Mouse (Mus musculus): Measurements from ENCODE around the gene Fam173b. TPM values are rescaled to one million over a fixed set of nuclear protein-coding genes. Genes with fewer than 3 reads are reported as not detected.

Fam173b gene
- 13.7 and 16.6 TPM in 2 replicates for polyA plus RNA-seq (2014; fragmentation: Nextera tagmentation; extraction: Ambion mirVana)

GRCm38 (mm10) chr15:31601646-31602374 is at the start of gene Fam173b, which contains the start of gene Cct5:
Gene Fam173b, plus strand, starts transcription at chr15:31601852.
Gene Cct5, minus strand, starts transcription at chr15:31601804.
- H3K36me3 ChIP-seq (ENCODE audit: control insufficient read depth, insufficient read depth, low read length): peaks cover 13% of the 10 kb centered on the region
- peaks cover 8 to 30% of the 10 kb centered on the region in 2 experiments for H3K4me1 ChIP-seq (ENCODE audit: control insufficient read depth in 2 of 2, insufficient read depth in 2 of 2, low read length in 2 of 2)
- peak within 1 kb of the TSS; percentile 93 for H3K9ac ChIP-seq (ENCODE audit: low read length)
- H3K4me2 ChIP-seq (ENCODE audit: low read length): peak within 1 kb of the TSS; percentile 80
- no peaks in the 10 kb centered on the region for H3K27me3 ChIP-seq (ENCODE audit: control insufficient read depth, insufficient read depth, low read length)
- WGBS: under 1% methylated on average over 63 of the region's 63 CpGs
- H3K27ac ChIP-seq (replicated peaks in 1 of 2; ENCODE audit: control insufficient read depth in 1 of 2, insufficient read depth in 1 of 2, low read depth in 2 of 2, low read length in 2 of 2): peak within 1 kb of the TSS; percentile 87 to 97
- H3K9me3 ChIP-seq (ENCODE audit: control insufficient read depth, low read length): no peaks in the 10 kb centered on the region
- peak; percentile 87 for ATAC-seq (ENCODE audit: insufficient number of reproducible peaks, insufficient read depth, low FRiP score, low read depth)
- H3K4me3 ChIP-seq (ENCODE audit: control insufficient read depth in 1 of 2, insufficient read depth in 1 of 2, low read depth in 1 of 2, low read length in 2 of 2): peak within 1 kb of the TSS; percentile 84 to 99

GRCm38 (mm10) chr15:31554855-31555254 is 46.8 kb upstream of the Fam173b start:
- no peak for ATAC-seq (ENCODE audit: insufficient number of reproducible peaks, insufficient read depth, low FRiP score, low read depth)
- Histone ChIP-seq H3K27me3 (ENCODE audit: control insufficient read depth, insufficient read depth, low read length) (no peaks in the 10 kb centered on the region), H3K9ac (ENCODE audit: low read length) (no peak overlapping the region), H3K4me3 (ENCODE audit: control insufficient read depth in 1 of 2, insufficient read depth in 1 of 2, low read depth in 1 of 2, low read length in 2 of 2) (no peak overlapping the region), H3K9me3 (ENCODE audit: control insufficient read depth, low read length) (no peaks in the 10 kb centered on the region), H3K36me3 (ENCODE audit: control insufficient read depth, insufficient read depth, low read length) (no peaks in the 10 kb centered on the region), H3K27ac (replicated peaks in 1 of 2; ENCODE audit: control insufficient read depth in 1 of 2, insufficient read depth in 1 of 2, low read depth in 2 of 2, low read length in 2 of 2) (no peak overlapping the region), H3K4me1 (ENCODE audit: control insufficient read depth in 2 of 2, insufficient read depth in 2 of 2, low read length in 2 of 2) (no peaks in the 10 kb centered on the region), H3K4me2 (ENCODE audit: low read length) (no peak overlapping the region)
- WGBS: 84% methylated on average over 2 of the region's 2 CpGs

- Histone ChIP-seq H3K36me3 (ENCODE audit: control insufficient read depth, insufficient read depth, low read length) (no peaks in the 10 kb centered on the region), H3K27me3 (ENCODE audit: control insufficient read depth, insufficient read depth, low read length) (no peaks in the 10 kb centered on the region), H3K4me3 (ENCODE audit: control insufficient read depth in 1 of 2, insufficient read depth in 1 of 2, low read depth in 1 of 2, low read length in 2 of 2) (no peak overlapping the region), H3K27ac (replicated peaks in 1 of 2; ENCODE audit: control insufficient read depth in 1 of 2, insufficient read depth in 1 of 2, low read depth in 2 of 2, low read length in 2 of 2) (no peak overlapping the region), H3K9me3 (ENCODE audit: control insufficient read depth, low read length) (peaks cover 6% of the 10 kb centered on the region; the same call in 1 of the 2 replicates), H3K4me1 (ENCODE audit: control insufficient read depth in 2 of 2, insufficient read depth in 2 of 2, low read length in 2 of 2) (peaks cover 6 to 8% of the 10 kb centered on the region in 2 experiments; a peak in 3 of 4 replicates), H3K4me2 (ENCODE audit: low read length) (no peak overlapping the region), H3K9ac (ENCODE audit: low read length) (no peak overlapping the region)
- ATAC-seq (ENCODE audit: insufficient number of reproducible peaks, insufficient read depth, low FRiP score, low read depth): no peak
- WGBS: 84% methylated on average over 6 of the region's 6 CpGs
These were observed 40.3 kb upstream of the Fam173b start for GRCm38 (mm10) chr15:31561390-31561789.

GRCm38 (mm10) chr15:31561976-31562375 is 39.7 kb upstream of the Fam173b start:
- no peak overlapping the region for H3K4me2 ChIP-seq (ENCODE audit: low read length)
- H3K9me3 ChIP-seq (ENCODE audit: control insufficient read depth, low read length): peaks cover 6% of the 10 kb centered on the region; the same call in 1 of the 2 replicates
- H3K36me3 ChIP-seq (ENCODE audit: control insufficient read depth, insufficient read depth, low read length): no peaks in the 10 kb centered on the region
- no peak overlapping the region for H3K4me3 ChIP-seq (ENCODE audit: control insufficient read depth in 1 of 2, insufficient read depth in 1 of 2, low read depth in 1 of 2, low read length in 2 of 2)
- H3K9ac ChIP-seq (ENCODE audit: low read length): no peak overlapping the region
- no peak overlapping the region for H3K27ac ChIP-seq (replicated peaks in 1 of 2; ENCODE audit: control insufficient read depth in 1 of 2, insufficient read depth in 1 of 2, low read depth in 2 of 2, low read length in 2 of 2)
- H3K4me1 ChIP-seq (ENCODE audit: control insufficient read depth in 2 of 2, insufficient read depth in 2 of 2, low read length in 2 of 2): peaks cover 6 to 8% of the 10 kb centered on the region in 2 experiments; a peak in 3 of 4 replicates
- 96% methylated on average over 4 of the region's 4 CpGs for WGBS
- no peaks in the 10 kb centered on the region for H3K27me3 ChIP-seq (ENCODE audit: control insufficient read depth, insufficient read depth, low read length)
- ATAC-seq (ENCODE audit: insufficient number of reproducible peaks, insufficient read depth, low FRiP score, low read depth): no peak

DNA sequence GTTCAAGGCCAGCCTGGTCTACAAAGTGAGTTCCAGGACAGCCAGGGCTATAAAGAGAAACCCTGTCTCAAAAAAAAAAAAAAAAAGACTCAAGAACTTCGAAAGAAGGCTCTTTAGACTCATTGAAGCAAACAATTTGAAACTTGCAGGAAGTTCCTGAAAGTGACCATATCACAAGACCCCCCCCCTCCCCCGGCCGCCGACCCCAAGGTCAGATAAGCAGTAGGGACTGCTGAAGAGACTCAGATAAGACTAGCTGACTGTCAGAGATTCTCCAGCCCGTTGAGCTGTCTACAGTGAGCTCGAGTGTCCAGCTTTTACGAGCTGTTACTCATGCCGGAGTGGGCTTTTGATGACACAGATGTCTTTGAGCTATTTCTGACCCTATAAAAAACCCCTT is 38.8 kb upstream of the Fam173b start:
- Histone ChIP-seq H3K9me3 (ENCODE audit: control insufficient read depth, low read length) (peaks cover 6% of the 10 kb centered on the region; the same call in 1 of the 2 replicates), H3K4me3 (ENCODE audit: control insufficient read depth in 1 of 2, insufficient read depth in 1 of 2, low read depth in 1 of 2, low read length in 2 of 2) (no peak overlapping the region), H3K4me2 (ENCODE audit: low read length) (no peak overlapping the region), H3K36me3 (ENCODE audit: control insufficient read depth, insufficient read depth, low read length) (no peaks in the 10 kb centered on the region), H3K4me1 (ENCODE audit: control insufficient read depth in 2 of 2, insufficient read depth in 2 of 2, low read length in 2 of 2) (peaks cover 6 to 8% of the 10 kb centered on the region in 2 experiments; a peak in 3 of 4 replicates), H3K9ac (ENCODE audit: low read length) (no peak overlapping the region), H3K27me3 (ENCODE audit: control insufficient read depth, insufficient read depth, low read length) (no peaks in the 10 kb centered on the region), H3K27ac (replicated peaks in 1 of 2; ENCODE audit: control insufficient read depth in 1 of 2, insufficient read depth in 1 of 2, low read depth in 2 of 2, low read length in 2 of 2) (no peak overlapping the region)
- ATAC-seq (ENCODE audit: insufficient number of reproducible peaks, insufficient read depth, low FRiP score, low read depth): no peak
- WGBS: 15% methylated on average over 8 of the region's 8 CpGs

DNA sequence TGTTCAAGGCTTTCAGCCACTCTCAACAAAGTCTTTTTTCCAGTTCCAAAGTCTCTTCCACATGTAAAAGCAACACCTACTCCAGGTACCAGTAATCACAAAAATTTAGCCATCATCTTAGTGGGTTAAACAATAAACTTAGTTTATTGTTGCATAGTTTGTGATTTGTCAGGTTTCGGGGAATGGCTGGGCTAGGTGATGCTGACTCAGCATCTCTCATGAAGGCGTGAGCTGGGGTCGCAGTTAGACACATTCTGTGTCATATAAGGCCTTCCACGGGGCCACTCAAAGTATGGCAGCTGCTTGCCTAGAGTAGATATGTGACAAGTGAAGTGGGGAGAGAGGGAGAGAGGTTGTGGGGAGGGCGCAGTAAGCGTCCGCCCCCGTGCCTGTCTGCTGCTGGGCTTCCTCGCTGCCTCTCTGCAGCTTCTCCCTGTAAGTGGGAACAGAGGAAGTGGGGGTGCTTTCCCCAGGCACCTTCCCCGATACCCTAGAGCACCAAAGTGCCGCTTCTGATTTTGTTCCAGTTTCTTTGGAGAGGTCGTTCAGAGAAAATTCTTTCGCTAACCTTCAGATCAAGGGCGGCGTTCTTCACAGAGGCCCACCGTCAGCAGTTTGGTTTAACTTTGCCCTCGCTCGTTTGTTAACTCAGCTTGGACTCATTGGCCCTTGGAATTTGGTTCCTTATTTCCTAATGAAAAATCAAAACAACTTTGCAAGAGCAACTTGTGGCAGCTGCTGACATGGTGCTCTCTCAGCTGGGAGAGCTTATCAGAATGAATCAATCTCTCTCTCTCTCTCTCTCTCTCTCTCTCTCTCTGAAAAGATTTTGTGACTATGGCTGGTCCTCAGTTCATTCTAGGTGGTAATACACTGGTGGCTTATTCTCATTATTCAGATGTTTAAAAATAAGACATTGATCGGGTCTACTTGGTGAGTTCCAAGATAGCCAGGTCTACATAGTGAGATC is 37.8 kb upstream of the Fam173b start:
- 0 out of 4 replicates have a peak overlapping the region, but pooled peaks of 1 of the 2 experiments have one; percentile 0 for H3K4me3 ChIP-seq (ENCODE audit: control insufficient read depth in 1 of 2, insufficient read depth in 1 of 2, low read depth in 1 of 2, low read length in 2 of 2)
- H3K4me1 ChIP-seq (ENCODE audit: control insufficient read depth in 2 of 2, insufficient read depth in 2 of 2, low read length in 2 of 2): peaks cover 14 to 17% of the 10 kb centered on the region in 2 experiments
- no peaks in the 10 kb centered on the region for H3K36me3 ChIP-seq (ENCODE audit: control insufficient read depth, insufficient read depth, low read length)
- no peaks in the 10 kb centered on the region for H3K27me3 ChIP-seq (ENCODE audit: control insufficient read depth, insufficient read depth, low read length)
- WGBS: 42% methylated on average over 19 of the region's 19 CpGs
- ATAC-seq (ENCODE audit: insufficient number of reproducible peaks, insufficient read depth, low FRiP score, low read depth): no peak
- H3K9ac ChIP-seq (ENCODE audit: low read length): no peak overlapping the region
- no peak overlapping the region for H3K27ac ChIP-seq (replicated peaks in 1 of 2; ENCODE audit: control insufficient read depth in 1 of 2, insufficient read depth in 1 of 2, low read depth in 2 of 2, low read length in 2 of 2)
- H3K4me2 ChIP-seq (ENCODE audit: low read length): peak overlapping the region; percentile 47
- H3K9me3 ChIP-seq (ENCODE audit: control insufficient read depth, low read length): peaks cover 6% of the 10 kb centered on the region; the same call in 1 of the 2 replicates

DNA sequence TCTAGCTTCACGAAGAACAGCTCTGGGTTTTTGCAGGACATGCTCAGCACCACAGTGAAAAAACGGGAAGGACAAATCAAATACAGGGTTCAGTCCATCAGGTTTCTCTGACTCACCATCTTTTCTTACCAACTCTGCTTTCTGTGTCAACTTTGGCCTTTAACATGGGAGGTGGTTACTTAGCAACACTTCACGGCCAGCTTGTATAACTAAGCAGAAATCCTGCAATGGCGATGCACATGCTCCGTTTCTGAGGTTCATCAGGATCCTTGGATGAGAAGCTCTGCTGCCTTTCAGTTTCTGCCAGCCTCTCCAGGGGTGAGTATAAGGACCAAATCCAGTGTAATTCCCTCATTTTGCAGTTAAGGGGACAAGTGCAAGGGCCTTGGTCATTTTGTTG is 36.5 kb upstream of the Fam173b start, which contains the start of gene Cmbl:
Gene Cmbl (plus strand): TSS at position 206 of the 400 bp plus-strand sequence.
- Histone ChIP-seq H3K4me2 (ENCODE audit: low read length) (peak within 1 kb of the TSS; percentile 47), H3K4me1 (ENCODE audit: control insufficient read depth in 2 of 2, insufficient read depth in 2 of 2, low read length in 2 of 2) (peaks cover 20 to 24% of the 10 kb centered on the region in 2 experiments), H3K4me3 (ENCODE audit: control insufficient read depth in 1 of 2, insufficient read depth in 1 of 2, low read depth in 1 of 2, low read length in 2 of 2) (no peak within 1 kb of the TSS), H3K36me3 (ENCODE audit: control insufficient read depth, insufficient read depth, low read length) (no peaks in the 10 kb centered on the region), H3K9ac (ENCODE audit: low read length) (no peak within 1 kb of the TSS), H3K27me3 (ENCODE audit: control insufficient read depth, insufficient read depth, low read length) (no peaks in the 10 kb centered on the region), H3K27ac (replicated peaks in 1 of 2; ENCODE audit: control insufficient read depth in 1 of 2, insufficient read depth in 1 of 2, low read depth in 2 of 2, low read length in 2 of 2) (no peak within 1 kb of the TSS), H3K9me3 (ENCODE audit: control insufficient read depth, low read length) (peaks cover 6% of the 10 kb centered on the region; the same call in 1 of the 2 replicates)
- ATAC-seq (ENCODE audit: insufficient number of reproducible peaks, insufficient read depth, low FRiP score, low read depth): no peak
- WGBS: 77% methylated on average over 5 of the region's 5 CpGs
